Mouse (Mus musculus) limb, embryonic 15.5 days (tissue): ENCODE data around the gene Pstpip1. TPM values are rescaled to one million over a fixed set of nuclear protein-coding genes. Genes with fewer than 3 reads are reported as not detected.

ENCODE experiments used
- ATAC-seq: fragments of 200-750 bp; cut with Nextera tagmentation; 2 replicates; pipeline ENCODE4 v1.8.0; 2017; ENCODE audit warnings: low read depth, moderate TSS enrichment; ENCODE audit not compliant: insufficient number of reproducible peaks, low FRiP score, low TSS enrichment
- H3K27ac ChIP-seq: fragments of 300-500 bp; sonication (generic); 2 replicates; pipeline ENCODE4 v1.5.1; 2015; ENCODE audit warnings: moderate library complexity, mild to moderate bottlenecking, inconsistent platforms
- H3K27me3 ChIP-seq: fragments of 300-500 bp; sonication (generic); 2 replicates; pipeline ENCODE4 v1.6.1; 2015; ENCODE audit warnings: inconsistent platforms
- H3K36me3 ChIP-seq: fragments of 300-500 bp; sonication (generic); 2 replicates; pipeline ENCODE4 v1.6.1; 2015; ENCODE audit warnings: inconsistent platforms
- H3K4me1 ChIP-seq: fragments of 300-500 bp; sonication (generic); 2 replicates; pipeline ENCODE4 v1.6.1; 2015; ENCODE audit warnings: inconsistent platforms
- H3K4me2 ChIP-seq: fragments of 300-500 bp; sonication (generic); 2 replicates; pipeline ENCODE4 v1.6.1; 2015; ENCODE audit warnings: mild to moderate bottlenecking, inconsistent platforms
- H3K4me3 ChIP-seq: fragments of 300-500 bp; sonication (generic); 2 replicates; pipeline ENCODE4 v1.5.1; 2015; ENCODE audit warnings: mild to moderate bottlenecking, inconsistent platforms
- H3K9ac ChIP-seq: fragments of 300-500 bp; sonication (generic); 2 replicates; pipeline ENCODE4 v1.6.1; 2015; ENCODE audit warnings: inconsistent platforms
- H3K9me3 ChIP-seq: fragments of 300-500 bp; sonication (generic); 2 replicates; pipeline ENCODE4 v1.6.1; 2016; ENCODE audit warnings: inconsistent platforms
- WGBS: fragments of 180-500 bp; shearing (Covaris S2); methylation state at CpG from one replicate; pipeline ENCODE4 v1.1.7; 2015; 5-methylcytosine and 5-hydroxymethylcytosine counted together
- polyA plus RNA-seq: library from polyadenylated mRNA; unstranded; fragments of >200 nt; fragmentation: Nextera tagmentation; extraction: Ambion mirVana; gene quantifications from 2 replicates; pipeline ENCODE4 v1.2.1, GENCODE M21; 2015

Pstpip1 gene
- polyA plus RNA-seq: 3.1 and 4.1 TPM in 2 replicates

GRCm38 (mm10) chr9:56089778-56090520, at the start of gene Pstpip1:
Gene Pstpip1 (plus strand): TSS chr9:56089962.
- Histone ChIP-seq H3K9me3 (no peaks in the 10 kb centered on the region), H3K27ac (peak within 1 kb of the TSS; percentile 81), H3K4me2 (peak within 1 kb of the TSS; percentile 39), H3K4me3 (peak within 1 kb of the TSS; percentile 15), H3K36me3 (no peaks in the 10 kb centered on the region), H3K27me3 (no peaks in the 10 kb centered on the region), H3K9ac (0 out of 2 replicates have a peak within 1 kb of the TSS, but pooled peaks have one; percentile 31), H3K4me1 (peaks cover 18% of the 10 kb centered on the region)
- peak; percentile 70 for ATAC-seq
- WGBS: 12% methylated on average over 22 of the region's 22 CpGs

- Histone ChIP-seq H3K27ac (peak within 1 kb of the TSS; percentile 96), H3K36me3 (peaks cover 12% of the 10 kb centered on the region), H3K4me1 (peaks cover 10% of the 10 kb centered on the region; the same call in 1 of the 2 replicates), H3K27me3 (no peaks in the 10 kb centered on the region), H3K9ac (peak within 1 kb of the TSS; percentile 82), H3K9me3 (no peaks in the 10 kb centered on the region), H3K4me3 (peak within 1 kb of the TSS; percentile 65), H3K4me2 (peak within 1 kb of the TSS; percentile 55)
- peak; percentile 100 for ATAC-seq
- WGBS: under 1% methylated on average over 47 of the region's 49 CpGs
Observed at GRCm38 (mm10) chr9:56041372-56042180, 48.2 kb upstream of the Pstpip1 start, which contains the start of gene Rcn2. Gene Rcn2 (plus strand): TSS chr9:56041845.

- peak; percentile 70 for ATAC-seq
- Histone ChIP-seq H3K9me3 (no peaks in the 10 kb centered on the region), H3K36me3 (peaks cover 12% of the 10 kb centered on the region), H3K27me3 (no peaks in the 10 kb centered on the region), H3K9ac (peak overlapping the region; percentile 82), H3K4me2 (peak overlapping the region; percentile 55), H3K27ac (peak overlapping the region; percentile 96), H3K4me3 (peak overlapping the region; percentile 65), H3K4me1 (peaks cover 10% of the 10 kb centered on the region; the same call in 1 of the 2 replicates)
- under 1% methylated on average over 16 of the region's 16 CpGs for WGBS
Observed at GRCm38 (mm10) chr9:56042181-56042621, 47.6 kb upstream of the Pstpip1 start.

- Histone ChIP-seq H3K27ac (no peak overlapping the region), H3K9ac (no peak overlapping the region), H3K4me1 (no peaks in the 10 kb centered on the region), H3K36me3 (peaks cover 43% of the 10 kb centered on the region), H3K4me2 (no peak overlapping the region), H3K9me3 (no peaks in the 10 kb centered on the region), H3K4me3 (no peak overlapping the region), H3K27me3 (no peaks in the 10 kb centered on the region)
- whole genome bisulfite sequencing: 63% methylated on average over 3 of the region's 3 CpGs
- ATAC-seq: no peak
Observed at GRCm38 (mm10) chr9:56053796-56054195, 36.0 kb upstream of the Pstpip1 start.

GRCm38 (mm10) chr9:56056147-56056546, 33.6 kb upstream of the Pstpip1 start:
- Histone ChIP-seq H3K9me3 (no peaks in the 10 kb centered on the region), H3K4me3 (no peak overlapping the region), H3K27ac (no peak overlapping the region), H3K4me1 (no peaks in the 10 kb centered on the region), H3K27me3 (no peaks in the 10 kb centered on the region), H3K4me2 (no peak overlapping the region), H3K9ac (no peak overlapping the region), H3K36me3 (peaks cover 61% of the 10 kb centered on the region)
- ATAC-seq: no peak
- 89% methylated on average over 6 of the region's 6 CpGs for WGBS

GRCm38 (mm10) chr9:56062336-56062735, 27.4 kb upstream of the Pstpip1 start:
- no peak overlapping the region for H3K4me3 ChIP-seq
- no peak overlapping the region for H3K9ac ChIP-seq
- H3K36me3 ChIP-seq: peaks cover 56% of the 10 kb centered on the region
- no peak overlapping the region for H3K4me2 ChIP-seq
- 0 out of 2 replicates have a peak, but pooled peaks have one; percentile 43 for ATAC-seq
- WGBS: 96% methylated on average over 5 of the region's 5 CpGs
- H3K27ac ChIP-seq: no peak overlapping the region
- H3K27me3 ChIP-seq: no peaks in the 10 kb centered on the region
- H3K4me1 ChIP-seq: no peaks in the 10 kb centered on the region
- no peaks in the 10 kb centered on the region for H3K9me3 ChIP-seq

- no peak overlapping the region for H3K4me2 ChIP-seq
- no peak for ATAC-seq
- H3K27me3 ChIP-seq: no peaks in the 10 kb centered on the region
- no peak overlapping the region for H3K9ac ChIP-seq
- 60% methylated on average over 3 of the region's 3 CpGs for WGBS
- no peaks in the 10 kb centered on the region for H3K4me1 ChIP-seq
- peaks cover 47% of the 10 kb centered on the region for H3K36me3 ChIP-seq
- H3K9me3 ChIP-seq: no peaks in the 10 kb centered on the region
- no peak overlapping the region for H3K4me3 ChIP-seq
- H3K27ac ChIP-seq: no peak overlapping the region
Observed at GRCm38 (mm10) chr9:56065011-56065410, 24.8 kb upstream of the Pstpip1 start.

GRCm38 (mm10) chr9:56067964-56068363, 21.8 kb upstream of the Pstpip1 start:
- 90% methylated on average over 4 of the region's 4 CpGs for WGBS
- H3K4me2 ChIP-seq: no peak overlapping the region
- no peak for ATAC-seq
- no peaks in the 10 kb centered on the region for H3K9me3 ChIP-seq
- no peak overlapping the region for H3K9ac ChIP-seq
- no peaks in the 10 kb centered on the region for H3K27me3 ChIP-seq
- H3K4me3 ChIP-seq: no peak overlapping the region
- no peaks in the 10 kb centered on the region for H3K4me1 ChIP-seq
- no peak overlapping the region for H3K27ac ChIP-seq
- H3K36me3 ChIP-seq: peaks cover 21% of the 10 kb centered on the region; the same call in 1 of the 2 replicates

- H3K4me3 ChIP-seq: no peak overlapping the region
- no peak overlapping the region for H3K4me2 ChIP-seq
- H3K9ac ChIP-seq: no peak overlapping the region
- no peak overlapping the region for H3K27ac ChIP-seq
- H3K36me3 ChIP-seq: peaks cover 14% of the 10 kb centered on the region; the same call in 1 of the 2 replicates
- 93% methylated on average over 1 of the region's 1 CpGs for WGBS
- no peaks in the 10 kb centered on the region for H3K27me3 ChIP-seq
- ATAC-seq: no peak
- no peaks in the 10 kb centered on the region for H3K9me3 ChIP-seq
- no peaks in the 10 kb centered on the region for H3K4me1 ChIP-seq
Observed at GRCm38 (mm10) chr9:56068630-56069029, 21.1 kb upstream of the Pstpip1 start.

GRCm38 (mm10) chr9:56072861-56073260, 16.9 kb upstream of the Pstpip1 start:
- H3K4me1 ChIP-seq: peaks cover 18% of the 10 kb centered on the region
- ATAC-seq: no peak
- no peak overlapping the region for H3K27ac ChIP-seq
- 63% methylated on average over 2 of the region's 2 CpGs for WGBS
- no peaks in the 10 kb centered on the region for H3K27me3 ChIP-seq
- no peak overlapping the region for H3K9ac ChIP-seq
- no peak overlapping the region for H3K4me3 ChIP-seq
- H3K36me3 ChIP-seq: peaks cover 11% of the 10 kb centered on the region; the same call in 1 of the 2 replicates
- no peaks in the 10 kb centered on the region for H3K9me3 ChIP-seq
- H3K4me2 ChIP-seq: no peak overlapping the region

GRCm38 (mm10) chr9:56074863-56075262, 14.9 kb upstream of the Pstpip1 start:
- Histone ChIP-seq H3K27me3 (no peaks in the 10 kb centered on the region), H3K4me1 (peaks cover 18% of the 10 kb centered on the region), H3K4me3 (no peak overlapping the region), H3K9me3 (no peaks in the 10 kb centered on the region), H3K9ac (no peak overlapping the region), H3K27ac (no peak overlapping the region), H3K4me2 (no peak overlapping the region), H3K36me3 (peaks cover 17% of the 10 kb centered on the region; the same call in 1 of the 2 replicates)
- WGBS: 59% methylated on average over 12 of the region's 12 CpGs
- ATAC-seq: no peak
